Mouse (Mus musculus): Measurements from ENCODE around the gene Rps6ka1.

DNA sequence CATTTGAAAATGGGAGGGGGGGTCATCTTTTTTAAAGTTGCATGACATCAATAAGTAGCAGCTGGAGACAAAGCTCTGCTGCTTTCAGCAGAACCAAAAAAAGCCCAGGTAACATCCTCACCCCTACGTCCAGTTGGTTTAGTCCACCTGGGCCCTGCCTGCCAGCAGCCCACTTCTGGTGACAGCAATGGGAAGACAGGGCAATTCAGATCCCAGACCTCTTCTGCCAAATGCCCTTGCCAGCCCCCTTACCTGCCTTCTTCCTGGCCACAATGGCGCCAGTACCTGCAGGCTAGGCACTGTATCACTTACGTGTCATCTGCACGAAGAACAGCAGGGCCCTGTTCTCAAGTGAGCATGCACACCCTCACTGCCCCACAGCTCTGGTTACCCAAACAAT, 2.3 kb downstream of the Rps6ka1 start:
- TF ChIP-seq CTCF (conservative IDR thresholded peaks at IDR 0.05; ENCODE audit: low read length), result no peak
- TF ChIP-seq POU5F1 (IDR thresholded peaks at IDR 0.05; ENCODE audit: borderline replicate concordance, low read length), result no peak
